ENCODE assay signal across 8 mouse cellular contexts in the genomic region with DNA sequence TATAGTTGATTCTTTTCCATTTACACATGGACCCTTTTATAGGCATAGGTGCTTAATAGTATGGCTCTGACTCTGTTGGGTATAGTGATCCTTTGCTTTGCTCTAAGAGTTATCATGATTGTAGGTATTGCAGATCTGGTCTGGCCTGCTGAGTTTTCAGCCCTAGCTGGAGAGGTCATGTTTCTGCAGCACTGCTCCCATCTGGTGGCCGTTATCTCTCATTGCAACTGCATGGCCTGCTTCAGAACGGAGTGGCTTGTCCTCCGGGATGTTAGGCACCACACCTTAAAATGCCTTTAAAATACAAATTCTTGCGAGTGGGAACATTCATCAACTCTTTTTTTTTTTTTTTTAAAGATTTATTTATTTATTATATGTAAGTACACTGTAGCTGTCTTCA.
DNase-seq lines count a peak whose midpoint lies in the region; ATAC-seq and TF ChIP-seq lines count a peak whose summit lies in the region.

No protein-coding gene starts in this region.

- H3K4me1 ChIP-seq in cerebellum, adult 2 months (ENCODE audit: control insufficient read depth, insufficient read depth, low read length) = peaks cover 19% of the 10 kb centered on the region
- H3K4me1 ChIP-seq in intestine, embryonic 14.5 days (replicated peaks; ENCODE audit: control insufficient read depth, insufficient read depth, low read length) = peaks cover 3% of the 10 kb centered on the region; the same call in 1 of the 2 replicates
- H3K4me1 ChIP-seq in neural tube, embryonic 11.5 days (ENCODE audit: control insufficient read depth, insufficient read depth, low read length) = no peaks in the 10 kb centered on the region

- intact Hi-C loops in left cerebral cortex, postnatal 4 days (cut with DNase I) = no loop called here

- H3K9ac ChIP-seq in intestine, embryonic 14.5 days (ENCODE audit: low read length) = no peak overlapping the region
- H3K9ac ChIP-seq in neural tube, embryonic 11.5 days (ENCODE audit: low read length) = no peak overlapping the region

- H3K4me2 ChIP-seq in intestine, embryonic 14.5 days (ENCODE audit: low read length) = no peak overlapping the region
- H3K4me2 ChIP-seq in neural tube, embryonic 11.5 days (ENCODE audit: low read depth) = no peak overlapping the region

- no peak overlapping the region for H3K27ac ChIP-seq in cerebellum, adult 2 months (ENCODE audit: insufficient read depth, low read length)
- H3K27ac ChIP-seq in intestine, embryonic 14.5 days (ENCODE audit: low read depth) = no peak overlapping the region
- H3K27ac ChIP-seq in neural tube, embryonic 11.5 days (ENCODE audit: low read depth, low read length) = no peak overlapping the region

- ATAC-seq in intestine, embryonic 14.5 days (replicated peaks; ENCODE audit: low FRiP score, low TSS enrichment, low read depth) = peak; percentile 66; the same call in 1 of the 2 replicates
- no peak for ATAC-seq in neural tube, embryonic 11.5 days (ENCODE audit: insufficient read depth, low FRiP score, low TSS enrichment)

- WGBS in cerebellum, adult 2 months = 8% methylated on average over 4 of the region's 4 CpGs
- 18% methylated on average over 4 of the region's 4 CpGs for WGBS in intestine, embryonic 14.5 days
- 23% methylated on average over 4 of the region's 4 CpGs for WGBS in neural tube, embryonic 11.5 days

- no peaks in the 10 kb centered on the region for H3K9me3 ChIP-seq in intestine, embryonic 14.5 days (ENCODE audit: control insufficient read depth, low read length)
- no peaks in the 10 kb centered on the region for H3K9me3 ChIP-seq in neural tube, embryonic 11.5 days (ENCODE audit: control insufficient read depth, low read length)

- TF ChIP-seq CTCF in cerebellum, adult 2 months (IDR thresholded peaks at IDR 0.05; ENCODE audit: borderline replicate concordance, insufficient read depth, low read depth, low read length) = peak; percentile 99

- no peak overlapping the region for H3K4me3 ChIP-seq in cerebellum, adult 2 months (replicated peaks; ENCODE audit: insufficient read depth, low read depth, low read length)
- H3K4me3 ChIP-seq in intestine, embryonic 14.5 days (ENCODE audit: low read depth, low read length) = no peak overlapping the region
- no peak overlapping the region for H3K4me3 ChIP-seq in neural tube, embryonic 11.5 days (ENCODE audit: low read depth, low read length)

- peaks cover 18% of the 10 kb centered on the region for H3K36me3 ChIP-seq in intestine, embryonic 14.5 days (ENCODE audit: control insufficient read depth, insufficient read depth, low read length)
- no peaks in the 10 kb centered on the region for H3K36me3 ChIP-seq in neural tube, embryonic 11.5 days (ENCODE audit: control insufficient read depth, insufficient read depth, low read length)

- no peaks in the 10 kb centered on the region for H3K27me3 ChIP-seq in cerebellum, adult 2 months (ENCODE audit: control insufficient read depth, insufficient read depth, low read length)
- H3K27me3 ChIP-seq in intestine, embryonic 14.5 days (replicated peaks; ENCODE audit: control insufficient read depth, insufficient read depth, low read length) = no peaks in the 10 kb centered on the region
- no peaks in the 10 kb centered on the region for H3K27me3 ChIP-seq in neural tube, embryonic 11.5 days (ENCODE audit: control insufficient read depth, insufficient read depth, low read length)

- no peak for TF ChIP-seq POLR2A in cerebellum, adult 2 months (IDR thresholded peaks at IDR 0.05; ENCODE audit: borderline replicate concordance, insufficient read depth, low read length)

- DNase-seq in 416B (ENCODE audit: low read depth) (peak; percentile 80), MEL-GATA-1-ER (ENCODE audit: extremely low read depth, low read depth) (peak; percentile 20)
- DNase-seq in cerebellum, adult 2 months = peak; percentile 79 to 82
- peak; percentile 78 for DNase-seq in gastrocnemius, adult 18-20 months (ENCODE audit: low spot score)
- DNase-seq in intestine, embryonic 14.5 days (ENCODE audit: low spot score) = peak; percentile 58
- DNase-seq in left cerebral cortex, postnatal 4 days = peak; percentile 32
- peak; percentile 52 for DNase-seq in neural tube, embryonic 11.5 days (ENCODE audit: low spot score)
- peak; percentile 18 for DNase-seq in testis, postnatal 14 days (ENCODE audit: low spot score)

Comparison
In these comparisons a context has a peak if more than half of its experiments do, and no peak if none do; other contexts are left out.
1. DNase-seq: peak in every context shown above with its lines; median percentile 80 in cerebellum, adult 2 months; 80 in 416B; 78 in gastrocnemius, adult 18-20 months; 58 in intestine, embryonic 14.5 days; 52 in neural tube, embryonic 11.5 days; 32 in left cerebral cortex, postnatal 4 days; 20 in MEL-GATA-1-ER; 18 in testis, postnatal 14 days.